Mouse (Mus musculus) ES-E14 (cell line): ENCODE measurements around the gene Rnf151.

ENCODE experiments used
- CHD2 ChIP-seq: IDR thresholded peaks from 2 replicates; pipeline ENCODE4 v1.6.1; 2014; ENCODE audit warnings: mild to moderate bottlenecking, low read depth, low read length, inconsistent platforms
- HCFC1 ChIP-seq: IDR thresholded peaks from 2 replicates; pipeline ENCODE4 v1.6.1; 2012; ENCODE audit warnings: low read length, inconsistent platforms, borderline replicate concordance; ENCODE audit not compliant: insufficient read depth
- MAFK ChIP-seq: IDR thresholded peaks from 2 replicates; pipeline ENCODE4 v1.6.1; 2014; ENCODE audit warnings: mild to moderate bottlenecking, low read depth, low read length, inconsistent platforms; ENCODE audit not compliant: insufficient read depth
- ZC3H11A ChIP-seq: IDR thresholded peaks from 2 replicates; pipeline ENCODE4 v1.6.1; 2012; ENCODE audit warnings: low read depth, mild to moderate bottlenecking, inconsistent platforms, low read length, borderline replicate concordance
- ZNF384 ChIP-seq: IDR thresholded peaks from 2 replicates; pipeline ENCODE4 v1.6.1; 2012; ENCODE audit warnings: low read depth, low read length, inconsistent platforms

GRCm38 (mm10) chr17:24765016-24765905, 47.4 kb upstream of the Rnf151 start:
- TF ChIP-seq ZNF384 (no peak), ZC3H11A (no peak), HCFC1 (no peak), MAFK (no peak), CHD2 (no peak)
